Comparison of ENCODE assay signal across 15 mouse cellular contexts in the genomic region with DNA sequence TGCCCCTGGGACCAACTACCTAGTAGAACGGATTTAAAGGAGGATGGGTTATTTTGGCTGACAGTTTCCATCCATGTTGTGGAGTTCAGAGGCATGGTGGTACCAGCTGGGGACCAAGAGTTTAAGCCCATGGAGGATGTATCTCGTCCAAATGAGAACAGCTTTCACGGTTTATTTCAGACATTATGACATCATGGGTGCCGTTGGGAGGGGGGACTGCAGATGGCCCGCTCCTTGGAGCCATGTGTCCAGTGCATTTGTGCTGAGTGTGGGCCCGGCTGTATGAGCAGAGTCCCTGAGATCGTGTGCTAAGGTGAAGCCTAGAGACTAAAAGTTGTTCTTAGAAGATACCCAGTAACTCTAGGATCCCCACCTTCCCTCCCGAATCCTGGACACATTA. TPM values are rescaled to one million over a fixed set of nuclear protein-coding genes. Genes with fewer than 3 reads are reported as not detected.
DNase-seq lines count a peak whose midpoint lies in the region; ATAC-seq and TF ChIP-seq lines count a peak whose summit lies in the region.
"Had no signal": no experiment of that assay in that cellular context is flagged by ENCODE, and none has a peak within 500 bp of the region (broad histone marks: within the 10 kb centered on the region; RNA-seq: fewer than 3 reads in every experiment).

No protein-coding gene starts in this region.

- no peaks in the 10 kb centered on the region for H3K36me3 ChIP-seq in forebrain, embryonic 10.5 days (replicated peaks)
- no peaks in the 10 kb centered on the region for H3K36me3 ChIP-seq in forebrain, embryonic 11.5 days (ENCODE audit: control insufficient read depth, insufficient read depth, low read length)
- no peaks in the 10 kb centered on the region for H3K36me3 ChIP-seq in heart, postnatal 0 days (replicated peaks; ENCODE audit: control insufficient read depth, insufficient read depth, low read length)
- H3K36me3 ChIP-seq: hindbrain, embryonic 15.5 days had no signal

- no peak for TF ChIP-seq EP300 in heart, postnatal 0 days (IDR thresholded peaks at IDR 0.05; ENCODE audit: low read depth)

- intact Hi-C loops in heart, postnatal 14 days (cut with DNase I), result no loop called here

- H3K9me3 ChIP-seq in forebrain, embryonic 10.5 days, result no peaks in the 10 kb centered on the region
- H3K9me3 ChIP-seq in forebrain, embryonic 11.5 days (ENCODE audit: control insufficient read depth, low read length), result no peaks in the 10 kb centered on the region
- H3K9me3 ChIP-seq in heart, postnatal 0 days (replicated peaks; ENCODE audit: control insufficient read depth, low read length), result no peaks in the 10 kb centered on the region
- H3K9me3 ChIP-seq: hindbrain, embryonic 15.5 days; megakaryocyte, embryonic 14.5 days had no signal

- no peak for DNase-seq in forebrain, embryonic 10.5 days (ENCODE audit: extremely low spot score, low spot score)
- no peak for DNase-seq in forebrain, embryonic 11.5 days (ENCODE audit: low spot score)
- DNase-seq in heart, postnatal 0 days (ENCODE audit: low spot score), result no peak
- no peak for DNase-seq in heart, postnatal 14 days
- DNase-seq in right cerebral cortex, postnatal 10 days (ENCODE audit: low spot score in 2 of 2), result peak; percentile 66 to 82
- no peak for DNase-seq in right cerebral cortex, adult 18-20 months
- DNase-seq: adrenal gland, postnatal 14 days; kidney, adult 18-20 months; kidney, postnatal 25 days; lung, embryonic 14.5 days had no signal

- H3K27me3 ChIP-seq in forebrain, embryonic 10.5 days (ENCODE audit: poor library complexity, severe bottlenecking), result no peaks in the 10 kb centered on the region
- H3K27me3 ChIP-seq in forebrain, embryonic 11.5 days (ENCODE audit: control insufficient read depth, insufficient read depth, low read length), result no peaks in the 10 kb centered on the region
- H3K27me3 ChIP-seq in heart, postnatal 0 days (ENCODE audit: control insufficient read depth, insufficient read depth, low read length), result no peaks in the 10 kb centered on the region
- H3K27me3 ChIP-seq: hindbrain, embryonic 15.5 days had no signal

- peaks cover 42% of the 10 kb centered on the region for H3K4me1 ChIP-seq in forebrain, embryonic 10.5 days
- peaks cover 11% of the 10 kb centered on the region for H3K4me1 ChIP-seq in forebrain, embryonic 11.5 days (replicated peaks; ENCODE audit: control insufficient read depth, insufficient read depth, low read length)
- peaks cover 47% of the 10 kb centered on the region for H3K4me1 ChIP-seq in heart, postnatal 0 days (ENCODE audit: control insufficient read depth, insufficient read depth)
- H3K4me1 ChIP-seq in cortical plate, adult 2 months (ENCODE audit: control insufficient read depth, insufficient read depth, low read length), result peaks cover 11% of the 10 kb centered on the region

- no peak overlapping the region for H3K4me2 ChIP-seq in forebrain, embryonic 11.5 days (ENCODE audit: low read depth, low read length, severe bottlenecking)
- H3K4me2 ChIP-seq in heart, postnatal 0 days (ENCODE audit: low read depth, low read length), result no peak overlapping the region
- H3K4me2 ChIP-seq: hindbrain, embryonic 15.5 days; liver, embryonic 11.5 days; lung, embryonic 14.5 days had no signal

- no peak overlapping the region for H3K9ac ChIP-seq in forebrain, embryonic 11.5 days (ENCODE audit: low read length)
- H3K9ac ChIP-seq in heart, postnatal 0 days (replicated peaks; ENCODE audit: low read depth, low read length), result no peak overlapping the region
- H3K9ac ChIP-seq: hindbrain, embryonic 15.5 days; lung, embryonic 14.5 days had no signal

- no peak for TF ChIP-seq CTCF in heart, postnatal 0 days (IDR thresholded peaks at IDR 0.05; ENCODE audit: low read depth)
- TF ChIP-seq CTCF in cortical plate, adult 2 months (IDR thresholded peaks at IDR 0.05; ENCODE audit: extremely low read depth, insufficient read depth, low read length), result no peak

- WGBS in forebrain, embryonic 10.5 days, result 89% methylated on average over 8 of the region's 8 CpGs
- 89% methylated on average over 8 of the region's 8 CpGs for whole genome bisulfite sequencing in forebrain, embryonic 11.5 days
- 50% methylated on average over 8 of the region's 8 CpGs for WGBS in heart, postnatal 0 days

- peak overlapping the region; percentile 31; the same call in 1 of the 2 replicates for H3K27ac ChIP-seq in forebrain, embryonic 10.5 days
- no peak overlapping the region for H3K27ac ChIP-seq in forebrain, embryonic 11.5 days (ENCODE audit: low read depth, low read length)
- peak overlapping the region; percentile 56; the same call in 1 of the 2 replicates for H3K27ac ChIP-seq in heart, postnatal 0 days (ENCODE audit: low read depth)
- H3K27ac ChIP-seq in cortical plate, adult 2 months (ENCODE audit: insufficient read depth, low read length), result 0 out of 2 replicates have a peak overlapping the region, but pooled peaks have one; percentile 26
- H3K27ac ChIP-seq: hindbrain, embryonic 15.5 days had no signal

- no peak overlapping the region for H3K4me3 ChIP-seq in forebrain, embryonic 10.5 days
- no peak overlapping the region for H3K4me3 ChIP-seq in forebrain, embryonic 11.5 days (ENCODE audit: low read depth, low read length)
- H3K4me3 ChIP-seq in heart, postnatal 0 days (ENCODE audit: low read depth, low read length), result no peak overlapping the region
- H3K4me3 ChIP-seq in cortical plate, adult 2 months (ENCODE audit: insufficient read depth, low read length), result no peak overlapping the region
- H3K4me3 ChIP-seq: hindbrain, embryonic 15.5 days; megakaryocyte, embryonic 14.5 days had no signal

- no peak for ATAC-seq in forebrain, embryonic 11.5 days (replicated peaks; ENCODE audit: low FRiP score)
- ATAC-seq in heart, postnatal 0 days (ENCODE audit: insufficient read depth, low read depth), result no peak
- no peak for ATAC-seq in erythroblast, adult 5-6 weeks (replicated peaks; ENCODE audit: low FRiP score, poor library complexity, severe bottlenecking)

- TF ChIP-seq POLR2A in cortical plate, adult 2 months (IDR thresholded peaks at IDR 0.05; ENCODE audit: extremely low read depth, insufficient read depth, low read length), result no peak

RNA-seq across cellular contexts. Expression of gene Irf2bp2, which starts 50.4 kb away (rescaled TPM):
- polyA plus RNA-seq in forebrain, embryonic 10.5 days (2016; fragmentation: Nextera tagmentation; extraction: Ambion mirVana), result 3.0 and 3.4 TPM in 2 replicates
- polyA plus RNA-seq in forebrain, embryonic 11.5 days (2014; fragmentation: Nextera tagmentation; extraction: Ambion mirVana), result 4.5 and 4.6 TPM in 2 replicates
- 132 and 175 TPM in 2 replicates for total RNA-seq in heart, postnatal 0 days (2014; rRNA removed; ENCODE audit: low replicate concordance)
- 9.6 and 9.8 TPM in 2 replicates for polyA plus RNA-seq in heart, postnatal 0 days (2015; fragmentation: Nextera tagmentation; extraction: Ambion mirVana)
- 100 to 1,000 TPM; 124 to 140 TPM for total RNA-seq in heart, postnatal 14 days (2021)
- polyA plus RNA-seq in cortical plate, adult 2 months (2012; rRNA removed), result 32.9 and 33.2 TPM in 2 replicates
- 21.3 and 34.7 TPM in 2 replicates for total RNA-seq in erythroblast, adult 5-6 weeks (2015; ENCODE audit: low replicate concordance)
- total RNA-seq in erythroblast, adult 5-6 weeks (2017; ENCODE audit: low replicate concordance), result 19.5 and 25.1 TPM in 2 replicates

Comparison
In these comparisons a context has a peak if more than half of its experiments do, and no peak if none do; other contexts are left out.
1. DNase-seq: peak in right cerebral cortex, postnatal 10 days (2 of 2); none in forebrain, embryonic 10.5 days (single experiment), forebrain, embryonic 11.5 days (single experiment), heart, postnatal 0 days (single experiment), heart, postnatal 14 days (0 of 2) and right cerebral cortex, adult 18-20 months (single experiment).